Mouse (Mus musculus) cerebellum, adult 11 months (tissue): ENCODE results near the gene Rgsl1.

Experiments
- DNase-seq: peaks from one replicate; pipeline ENCODE4 v3.0.0; 2022

Gene Rgsl1

DNA sequence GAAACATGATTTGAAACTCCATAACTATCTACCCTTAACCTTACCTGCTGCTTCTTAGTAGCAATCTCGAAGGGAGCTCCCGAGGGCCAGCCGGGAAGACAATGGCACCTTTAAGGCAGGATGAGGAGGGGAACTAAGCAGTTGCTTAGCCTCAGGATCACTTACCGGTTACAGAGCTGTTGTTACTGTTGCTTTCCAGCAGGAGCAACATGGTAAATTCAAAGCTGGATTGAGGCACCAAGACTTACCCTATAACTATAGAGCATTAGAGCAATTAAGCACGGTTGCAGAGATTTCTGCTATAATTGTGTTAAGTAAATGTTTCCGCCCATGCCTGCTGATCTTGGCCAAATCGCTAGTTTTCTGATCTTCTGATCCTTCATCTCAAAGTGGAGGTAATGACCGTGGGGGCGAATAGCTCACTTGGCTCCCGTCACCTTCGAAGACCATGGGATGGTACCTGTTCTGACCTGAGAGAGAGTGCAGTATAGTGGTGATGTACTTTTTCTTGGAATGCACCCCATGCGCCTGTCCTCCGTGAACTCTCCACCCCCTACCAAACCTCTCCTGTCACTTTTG is 104.4 kb downstream of the Rgsl1 start:
- no peak for DNase-seq

DNA sequence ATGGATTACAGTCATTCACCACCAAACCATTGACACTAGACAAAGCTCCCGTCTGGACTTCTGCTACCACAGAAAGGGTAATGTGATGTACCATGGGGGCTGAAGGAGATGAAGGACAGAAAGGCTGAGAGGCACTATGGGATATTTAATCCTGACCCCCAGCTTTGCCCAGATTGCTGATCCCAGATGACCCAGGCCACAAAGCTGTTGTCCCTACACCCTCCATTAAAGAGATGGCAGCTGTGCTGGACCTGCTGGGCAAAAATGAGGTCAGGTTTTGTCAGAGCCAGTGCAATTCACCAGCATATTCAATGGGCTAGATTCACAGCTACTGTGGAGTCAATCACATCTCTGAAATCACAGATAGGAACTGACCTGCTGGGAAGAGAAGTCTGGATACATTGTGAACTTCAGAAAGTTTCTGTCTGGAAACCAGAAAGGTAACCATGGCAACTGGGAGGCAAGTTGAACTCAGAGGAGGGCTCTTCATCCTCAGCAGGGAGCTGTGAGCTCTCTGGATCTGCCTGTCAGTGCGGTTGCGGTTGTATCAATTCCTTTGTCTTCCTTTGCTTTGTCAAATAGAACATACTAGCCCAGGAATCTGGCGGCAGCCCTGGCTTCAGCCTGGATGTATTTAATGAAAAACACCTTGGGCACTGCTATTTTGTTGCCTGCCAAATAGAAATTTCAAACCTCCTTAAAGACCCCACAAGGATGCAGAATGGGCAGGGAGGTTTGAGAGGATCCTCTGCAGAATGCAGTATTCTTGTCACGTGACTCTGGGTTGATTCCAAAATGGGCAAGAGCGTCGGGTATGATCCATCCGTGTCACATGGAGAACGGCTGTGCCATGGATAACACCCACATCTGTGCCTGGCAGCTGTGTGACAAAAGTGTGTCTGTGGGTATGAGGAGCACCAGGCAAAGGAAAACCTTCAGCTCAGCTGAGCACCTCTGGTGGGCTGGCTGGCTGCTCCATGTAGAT is 106.5 kb downstream of the Rgsl1 start:
- no peak for DNase-seq

DNA sequence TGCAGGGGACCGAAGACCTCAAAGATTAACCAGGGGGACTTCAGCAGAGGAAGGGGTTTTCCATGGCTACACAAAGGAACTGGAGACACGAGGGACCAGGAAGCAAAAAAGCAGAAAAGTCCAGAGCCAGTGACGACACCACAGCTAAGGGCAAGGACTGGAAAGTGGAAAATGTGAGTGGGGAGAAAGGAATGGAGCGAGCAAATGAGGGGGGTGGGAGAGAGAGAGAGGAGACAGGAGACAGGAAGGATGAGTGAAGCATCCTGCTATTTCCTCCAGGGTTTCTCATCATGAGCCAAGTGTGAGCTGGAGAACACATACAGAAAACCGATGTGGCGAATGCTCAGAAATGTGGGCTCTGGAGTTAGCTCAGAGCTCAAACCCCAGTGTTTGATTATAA is 107.8 kb downstream of the Rgsl1 start:
- DNase-seq = no peak

DNA sequence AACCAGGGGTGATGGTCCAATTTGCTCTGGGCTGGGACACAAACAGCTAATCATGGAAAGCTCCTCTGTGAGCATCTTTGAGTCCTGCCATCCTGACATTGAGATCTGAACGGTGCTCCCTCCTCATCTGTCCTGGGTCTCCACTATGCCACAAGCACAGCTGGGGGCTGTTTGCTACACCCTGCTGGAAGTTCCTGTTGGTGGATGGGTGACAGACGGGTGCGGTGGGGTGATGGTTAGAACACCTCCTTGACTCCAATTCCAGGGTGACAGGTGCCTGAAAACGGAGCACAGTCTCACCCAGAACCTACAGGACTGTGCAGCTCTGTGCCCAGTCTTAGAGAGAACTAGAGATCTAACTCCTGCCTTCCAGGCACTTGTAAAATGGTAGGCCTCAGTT is 109.1 kb downstream of the Rgsl1 start:
- no peak for DNase-seq

DNA sequence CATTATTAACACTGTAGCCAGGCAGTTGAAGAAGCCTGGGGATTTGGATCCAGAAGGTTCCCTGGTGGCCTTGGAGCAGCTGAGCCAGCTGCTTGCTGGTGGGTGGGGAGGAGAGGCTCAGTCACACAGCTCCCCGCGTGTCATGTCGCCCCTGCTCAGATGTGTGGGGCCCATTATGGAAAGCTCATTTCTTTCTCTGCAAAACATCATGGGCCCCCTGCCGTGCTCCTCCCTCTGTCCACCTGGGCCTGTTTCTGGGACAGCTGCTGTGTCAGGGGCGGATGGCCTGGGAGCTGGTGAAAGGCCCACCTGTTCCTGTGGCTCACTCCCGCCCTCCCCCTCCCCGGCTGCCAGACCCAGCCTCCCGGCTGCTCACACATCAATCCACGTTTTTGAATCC is 110.8 kb downstream of the Rgsl1 start:
- no peak for DNase-seq

DNA sequence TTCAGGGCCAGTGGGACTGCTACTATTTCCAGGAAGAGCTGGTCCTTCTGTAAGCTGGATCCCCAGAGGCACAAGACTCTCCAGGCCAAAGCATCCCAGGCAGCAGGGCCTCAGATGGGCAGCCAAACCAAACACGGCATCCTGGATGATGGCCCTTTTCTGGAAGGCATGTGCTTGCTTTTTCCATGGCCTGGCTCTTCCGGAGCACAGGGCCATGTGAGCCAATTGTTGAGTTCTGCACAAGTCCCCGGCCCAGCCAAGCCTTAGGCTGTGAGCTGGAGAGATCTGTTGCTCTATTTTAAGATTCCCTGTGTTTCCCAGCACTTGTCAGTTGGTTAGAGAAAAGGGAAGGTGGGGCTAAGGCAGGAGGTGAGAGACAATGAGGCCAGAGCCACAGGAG is 113.3 kb downstream of the Rgsl1 start:
- DNase-seq = no peak

DNA sequence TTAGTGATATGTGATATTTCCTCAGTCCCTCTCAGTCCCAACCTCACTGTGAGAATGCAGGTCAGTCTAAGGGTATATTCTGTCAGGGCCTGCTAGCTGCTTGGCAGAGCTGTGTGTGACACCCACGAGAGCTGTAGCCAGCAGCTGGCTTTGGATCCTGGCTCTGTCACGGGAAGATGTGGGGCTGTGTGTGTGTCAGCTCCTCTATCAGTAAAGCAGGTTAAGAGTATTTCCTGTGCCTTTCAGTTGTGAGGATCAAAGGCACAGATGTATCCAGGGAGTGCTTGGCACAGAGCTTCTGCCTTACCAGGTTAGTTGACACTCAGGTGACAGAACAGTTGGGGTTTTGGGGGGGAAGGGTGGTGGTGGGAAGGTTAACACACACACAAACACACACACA is 114.1 kb downstream of the Rgsl1 start:
- DNase-seq = no peak
